Mouse (Mus musculus) embryonic stem cell, embryonic (primary cell): Measurements from ENCODE around the gene Atg4a-ps.

Source experiments
- CTCF ChIA-PET, 4 experiments: fragments of 300-600 bp in 2 of 4; fragments of 350-600 bp in 2 of 4; sonication (Branson Sonifier 250); formaldehyde crosslinking; loops; one replicate each; lab custom pipeline; 2022; ENCODE audit warnings: inconsistent platforms in 2 of 4; lab: Charles Lee
- POLR2A ChIA-PET, 4 experiments: fragments of 300-600 bp in 2 of 4; fragments of 350-600 bp in 2 of 4; sonication (Branson Sonifier 250); formaldehyde crosslinking; loops; one replicate each; lab custom pipeline; 2022; ENCODE audit warnings: antibody characterized with exemption in 4 of 4, inconsistent platforms in 1 of 4; lab: Charles Lee

The Atg4a-ps gene

DNA sequence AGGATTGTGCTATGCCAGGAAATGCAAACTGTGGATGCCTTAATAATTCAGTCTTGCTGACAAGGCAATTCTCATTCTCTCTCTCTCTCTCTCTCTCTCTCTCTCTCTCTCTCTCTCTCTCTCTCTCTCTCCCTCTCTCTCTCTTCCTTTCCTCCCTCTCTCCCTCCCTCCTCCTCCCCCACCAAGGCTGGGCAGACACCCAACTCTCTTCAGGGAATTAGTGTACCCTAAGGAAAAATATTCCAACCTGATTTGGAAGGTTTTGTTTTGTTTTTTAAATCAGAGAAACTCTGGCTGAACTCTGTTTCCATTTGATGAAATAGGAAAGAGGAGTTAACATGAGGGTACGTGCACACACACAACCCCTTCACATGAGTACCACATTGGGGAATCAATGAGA is 44.3 kb downstream of the Atg4a-ps start:
- ChIA-PET CTCF (no interaction called here), POLR2A (no interaction called here)

DNA sequence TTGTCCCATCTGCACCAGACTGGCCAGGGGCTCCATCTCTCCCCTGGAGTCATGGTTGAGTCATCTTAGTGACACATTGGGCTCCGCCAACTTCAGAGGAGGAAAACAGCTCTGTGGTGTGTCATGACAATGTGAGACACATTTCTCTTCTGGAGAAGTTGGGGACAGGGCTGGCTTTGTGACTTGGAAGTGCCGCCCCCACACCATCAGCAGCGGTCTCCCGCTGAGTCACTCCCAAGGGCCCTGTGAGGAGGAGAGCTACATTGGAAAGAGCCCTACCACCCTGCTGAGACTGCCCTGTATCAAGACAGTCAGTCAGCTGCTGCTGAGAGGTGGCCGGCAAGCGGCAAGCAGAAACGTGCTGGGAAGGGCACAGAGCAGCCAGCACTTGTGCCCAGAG is 44.9 kb downstream of the Atg4a-ps start:
- CTCF ChIA-PET, result interaction anchor here in 1 of 4 experiments (0.5 kb wide), 1 partner anchor 21 kb away, joined by 5 read pairs; no protein-coding TSS in a partner anchor
- POLR2A ChIA-PET, result no interaction called here

DNA sequence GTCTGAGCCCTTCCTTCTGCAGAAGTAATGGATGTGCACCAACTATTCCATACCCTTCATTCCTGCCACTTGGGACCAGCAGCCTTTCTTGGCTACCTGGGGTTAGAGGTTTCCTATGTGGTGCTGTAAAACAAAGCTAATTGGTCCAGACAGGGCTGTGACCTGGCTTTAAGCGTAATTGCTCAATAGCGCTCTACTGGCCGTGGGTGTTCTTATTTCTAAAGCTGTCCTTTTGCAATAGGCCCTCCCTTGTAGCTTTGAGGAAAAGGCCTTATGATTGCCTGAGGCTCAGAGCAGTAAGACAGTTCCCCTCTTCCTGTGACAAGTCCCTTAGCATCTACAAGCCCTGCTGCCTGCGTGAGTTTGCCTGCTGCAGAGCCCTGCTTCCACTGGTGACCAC is 48.3 kb downstream of the Atg4a-ps start:
- POLR2A ChIA-PET, result interaction anchor here in 1 of 4 experiments (1.6 kb wide), 1 partner anchor 10 kb away, joined by 4 read pairs; no protein-coding TSS in a partner anchor
- CTCF ChIA-PET, result interaction anchor here in 1 of 4 experiments (0.6 to 0.7 kb wide), 2 partner anchors 144 to 150 kb away, joined by 3 to 4 read pairs; no protein-coding TSS in a partner anchor

DNA sequence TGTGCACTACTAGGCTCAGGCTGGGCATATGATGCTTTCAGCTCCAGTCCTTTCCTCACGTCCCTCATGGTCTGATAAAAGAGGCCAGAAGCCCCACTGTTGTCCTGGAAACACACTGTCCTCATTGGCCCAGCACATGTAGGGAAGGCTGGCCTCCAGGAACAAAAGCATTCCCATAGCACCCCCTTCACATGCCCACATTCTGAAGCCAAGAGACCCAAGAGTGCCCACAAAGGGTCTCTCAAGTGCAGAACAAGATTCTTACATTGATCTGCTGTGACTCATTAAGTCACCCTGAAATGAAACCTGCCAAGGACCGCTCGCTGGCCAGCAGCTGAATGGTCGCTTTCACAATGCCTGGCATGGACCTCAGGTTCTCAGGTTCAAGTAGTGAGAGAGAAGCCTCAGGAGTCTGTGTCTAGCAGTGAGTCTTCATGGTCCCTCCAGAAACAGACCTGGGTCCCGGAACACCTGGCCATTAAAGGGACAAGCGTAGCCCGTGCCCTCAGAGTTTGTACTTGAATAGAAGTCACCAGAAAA is 50.5 kb downstream of the Atg4a-ps start:
- ChIA-PET POLR2A (no interaction called here), CTCF (no interaction called here)
